Mouse (Mus musculus): Measurements from ENCODE around the gene Nln. TPM values are rescaled to one million over a fixed set of nuclear protein-coding genes. Genes with fewer than 3 reads are reported as not detected.

Gene Nln
- total and polyA plus RNA-seq, 3 experiments, result 15.4 to 229 (median 16.1) TPM

- peaks cover 10 to 14% of the 10 kb centered on the region in 2 experiments for H3K4me1 ChIP-seq (ENCODE audit: control insufficient read depth in 1 of 2, insufficient read depth in 2 of 2, low read length in 2 of 2)
- H3K9me3 ChIP-seq (replicated peaks; ENCODE audit: insufficient read depth, low read length), result no peaks in the 10 kb centered on the region
- no peaks in the 10 kb centered on the region for H3K79me2 ChIP-seq (ENCODE audit: control insufficient read depth, insufficient read depth, low read length, poor library complexity)
- no peaks in the 10 kb centered on the region for H3K27me3 ChIP-seq (ENCODE audit: control insufficient read depth in 1 of 2, insufficient read depth in 2 of 2, low read length in 2 of 2)
- peak; percentile 89 for DNase-seq (ENCODE audit: low read depth, low spot score)
- H3K36me3 ChIP-seq (ENCODE audit: control insufficient read depth in 1 of 2, insufficient read depth in 2 of 2, low read length in 2 of 2), result peaks cover 0 to 11% of the 10 kb centered on the region in 2 experiments; a peak in 2 of 4 replicates
- no peak overlapping the region for H3K4me3 ChIP-seq (ENCODE audit: control insufficient read depth in 1 of 2, insufficient read depth in 1 of 2, low read depth in 2 of 2, low read length in 2 of 2)
- no peak overlapping the region for H3K9ac ChIP-seq (ENCODE audit: control insufficient read depth, low read depth, low read length, poor library complexity, severe bottlenecking)
- H3K27ac ChIP-seq (ENCODE audit: control insufficient read depth, low read depth, low read length), result peak overlapping the region; percentile 8
- TF ChIP-seq POLR2A (IDR thresholded peaks at IDR 0.05; ENCODE audit: control insufficient read depth in 1 of 2, insufficient read depth in 1 of 2, low read depth in 1 of 2, low read length in 2 of 2, poor library complexity in 1 of 2), result no peak
- TF ChIP-seq CHD1 (IDR thresholded peaks at IDR 0.05; ENCODE audit: low read depth, low read length), result no peak
- no peak for TF ChIP-seq KAT2A (conservative IDR thresholded peaks at IDR 0.05; ENCODE audit: low read depth, low read length)
- no peak for TF ChIP-seq E2F4 (IDR thresholded peaks at IDR 0.05; ENCODE audit: borderline replicate concordance, low read depth, low read length)
- no peak for TF ChIP-seq MYB (IDR thresholded peaks at IDR 0.05; ENCODE audit: low read depth, low read length)
- TF ChIP-seq CTCF (IDR thresholded peaks at IDR 0.05 in 2 of 3, conservative IDR thresholded peaks at IDR 0.05 in 1 of 3; ENCODE audit: control insufficient read depth in 1 of 3, insufficient read depth in 1 of 3, low read depth in 2 of 3, low read length in 3 of 3, poor library complexity in 1 of 3, severe bottlenecking in 1 of 3), result no peak
- peak; percentile 83 for TF ChIP-seq MXI1 (IDR thresholded peaks at IDR 0.05; ENCODE audit: low read depth, low read length)
- TF ChIP-seq HCFC1 (IDR thresholded peaks at IDR 0.05; ENCODE audit: low read depth, low read length), result 0 out of 2 replicates have a peak, but pooled peaks have one; percentile 22
- no peak for TF ChIP-seq JUND (IDR thresholded peaks at IDR 0.05; ENCODE audit: low read depth, low read length)
- TF ChIP-seq SMC3 (IDR thresholded peaks at IDR 0.05; ENCODE audit: low read depth, low read length), result no peak
- TF ChIP-seq USF2 (IDR thresholded peaks at IDR 0.05; ENCODE audit: borderline replicate concordance in 1 of 2, insufficient read depth in 1 of 2, low read depth in 1 of 2, low read length in 2 of 2), result no peak
- TF ChIP-seq BHLHE40 (IDR thresholded peaks at IDR 0.05; ENCODE audit: borderline replicate concordance, low read depth, low read length), result peak; percentile 95
- no peak for TF ChIP-seq ELF1 (IDR thresholded peaks at IDR 0.05; ENCODE audit: low read depth, low read length)
- TF ChIP-seq NELFE (IDR thresholded peaks at IDR 0.05; ENCODE audit: low read depth, low read length), result no peak
- no peak for TF ChIP-seq ZC3H11A (IDR thresholded peaks at IDR 0.05; ENCODE audit: low read depth, low read length)
- no peak for TF ChIP-seq POLR2AphosphoS5 (IDR thresholded peaks at IDR 0.05; ENCODE audit: borderline replicate concordance, low read depth, low read length)
- TF ChIP-seq EP300 (IDR thresholded peaks at IDR 0.05; ENCODE audit: low read depth in 1 of 2, low read length in 2 of 2), result peak; percentile 89 to 91
- TF ChIP-seq MYC (IDR thresholded peaks at IDR 0.05; ENCODE audit: low read depth, low read length), result peak; percentile 76; the same call in 1 of the 2 replicates
- no peak for TF ChIP-seq USF1 (IDR thresholded peaks at IDR 0.05; ENCODE audit: low read depth, low read length)
- no peak for TF ChIP-seq UBTF (IDR thresholded peaks at IDR 0.05; ENCODE audit: borderline replicate concordance, insufficient read depth, low read depth, low read length)
- no peak for TF ChIP-seq MAZ (IDR thresholded peaks at IDR 0.05; ENCODE audit: low read depth, low read length)
- peak; percentile 92 for TF ChIP-seq TCF12 (IDR thresholded peaks at IDR 0.05; ENCODE audit: low read depth, low read length)
- no peak for TF ChIP-seq GABPA (IDR thresholded peaks at IDR 0.05; ENCODE audit: low read depth, low read length)
- no peak for TF ChIP-seq ZMIZ1 (IDR thresholded peaks at IDR 0.05; ENCODE audit: low read depth, low read length)
- TF ChIP-seq SIN3A (IDR thresholded peaks at IDR 0.05; ENCODE audit: low read length), result peak; percentile 74
- TF ChIP-seq TBP (IDR thresholded peaks at IDR 0.05; ENCODE audit: low read depth, low read length), result no peak
- TF ChIP-seq MAX (IDR thresholded peaks at IDR 0.05; ENCODE audit: low read length), result 0 out of 2 replicates have a peak, but pooled peaks have one; percentile 35
- peak; percentile 93 for TF ChIP-seq GATA1 (IDR thresholded peaks at IDR 0.05; ENCODE audit: low read depth, low read length)
- no peak for TF ChIP-seq MAFK (IDR thresholded peaks at IDR 0.05; ENCODE audit: borderline replicate concordance, low read depth, low read length)
- no peak for TF ChIP-seq CHD2 (IDR thresholded peaks at IDR 0.05; ENCODE audit: low read length)
- TF ChIP-seq MEF2A (IDR thresholded peaks at IDR 0.05; ENCODE audit: extremely low read depth, insufficient replicate concordance, low read depth, low read length, poor library complexity, severe bottlenecking), result 0 out of 2 replicates have a peak, but pooled peaks have one; percentile 42
- peak; percentile 67 for TF ChIP-seq TAL1 (IDR thresholded peaks at IDR 0.05; ENCODE audit: low read length)
- TF ChIP-seq NRF1 (IDR thresholded peaks at IDR 0.05; ENCODE audit: insufficient read depth, low read depth, low read length, poor library complexity, severe bottlenecking), result no peak
- peak; percentile 100 for TF ChIP-seq ZNF384 (IDR thresholded peaks at IDR 0.05; ENCODE audit: low read depth, low read length)
- TF ChIP-seq RAD21 (IDR thresholded peaks at IDR 0.05; ENCODE audit: low read depth, low read length), result no peak
- no peak; the same call in 1 of the 2 replicates for TF ChIP-seq ZKSCAN1 (IDR thresholded peaks at IDR 0.05; ENCODE audit: low read depth, low read length)
- TF ChIP-seq POLR2AphosphoS2 (IDR thresholded peaks at IDR 0.05; ENCODE audit: low read length), result no peak
- TF ChIP-seq RCOR1 (IDR thresholded peaks at IDR 0.05; ENCODE audit: low read depth, low read length), result peak; percentile 76
Observed at GRCm38 (mm10) chr13:103994085-103994455, 115.3 kb downstream of the Nln start.

Data from MEL (cell line).